Mouse (Mus musculus) limb, embryonic 14.5 days (tissue): ENCODE measurements around the gene Tvp23b. TPM values are rescaled to one million over a fixed set of nuclear protein-coding genes. Genes with fewer than 3 reads are reported as not detected.
A peak's percentile ranks its signal among the peaks of the same experiment; 100 is the strongest.

Experiments used
- ATAC-seq: fragments of 200-750 bp; cut with Nextera tagmentation; 2 replicates; pipeline ENCODE4 v1.8.0; 2017; ENCODE audit warnings: low read depth, moderate number of reproducible peaks, moderate TSS enrichment; ENCODE audit not compliant: low FRiP score
- DNase-seq: peaks from one replicate; pipeline ENCODE4 v3.0.0-alpha.2; 2015; ENCODE audit warnings: low spot score
- H3K27ac ChIP-seq: fragments of 300-500 bp; sonication (generic); replicated peaks from 2 replicates; pipeline ENCODE4 v1.5.1; 2014; ENCODE audit warnings: low read depth, mild to moderate bottlenecking, low read length, moderate library complexity, mixed read lengths
- H3K27me3 ChIP-seq: fragments of 300-500 bp; sonication (generic); 2 replicates; pipeline ENCODE4 v1.6.1; 2014; ENCODE audit warnings: low read length, mixed read lengths; ENCODE audit not compliant: control insufficient read depth, insufficient read depth
- H3K36me3 ChIP-seq: fragments of 300-500 bp; sonication (generic); 2 replicates; pipeline ENCODE4 v1.6.1; 2014; ENCODE audit warnings: mild to moderate bottlenecking, low read length, moderate library complexity, mixed read lengths; ENCODE audit not compliant: control insufficient read depth, insufficient read depth
- H3K4me1 ChIP-seq: fragments of 300-500 bp; sonication (generic); 2 replicates; pipeline ENCODE4 v1.6.1; 2014; ENCODE audit warnings: antibody characterized with exemption, low read length, mixed read lengths; ENCODE audit not compliant: control insufficient read depth, insufficient read depth
- H3K4me2 ChIP-seq: fragments of 300-500 bp; sonication (generic); replicated peaks from 2 replicates; pipeline ENCODE4 v1.6.1; 2014; ENCODE audit warnings: low read depth, mild to moderate bottlenecking, low read length, moderate library complexity; ENCODE audit not compliant: severe bottlenecking
- H3K4me3 ChIP-seq: fragments of 300-500 bp; sonication (generic); replicated peaks from 2 replicates; pipeline ENCODE4 v1.5.1; 2014; ENCODE audit warnings: low read length
- H3K9ac ChIP-seq: fragments of 300-500 bp; sonication (generic); 2 replicates; pipeline ENCODE4 v1.6.1; 2014; ENCODE audit warnings: mild to moderate bottlenecking, low read depth, low read length, moderate library complexity; ENCODE audit not compliant: severe bottlenecking
- H3K9me3 ChIP-seq: fragments of 300-500 bp; sonication (generic); 2 replicates; pipeline ENCODE4 v1.6.1; 2016; ENCODE audit warnings: low read length; ENCODE audit not compliant: control insufficient read depth
- POLR2A ChIP-seq: fragments of 200-500 bp; IDR thresholded peaks from 2 replicates; pipeline ENCODE4 v1.8.0; 2012; ENCODE audit warnings: inconsistent platforms, mild to moderate bottlenecking, moderate library complexity, borderline replicate concordance; ENCODE audit not compliant: insufficient read depth, insufficient read length; ENCODE audit errors: extremely low read depth
- WGBS: fragments of 180-500 bp; shearing (Covaris S2); extraction: QIAGEN DNeasy Blood & Tissue Kit; methylation state at CpG from one replicate; pipeline ENCODE4 v1.1.7; 2014; 5-methylcytosine and 5-hydroxymethylcytosine counted together
- polyA plus RNA-seq, 2 experiments: library from polyadenylated mRNA; depleted of rRNA in 1 of 2; stranded (reverse) in 1 of 2; unstranded in 1 of 2; fragments of >200 nt; fragmentation: Nextera tagmentation in 1 of 2; extraction: Ambion mirVana in 1 of 2; gene quantifications; 2 replicates each; pipeline versions ENCODE4 v1.2.1 to v1.2.3; 2012 to 2014

Gene Tvp23b
- polyA plus RNA-seq, 2 experiments, result 40.1 to 65.6 TPM

GRCm38 (mm10) chr11:62911362-62911761, 32.1 kb downstream of the Tvp23b start:
- ATAC-seq, result no peak
- Histone ChIP-seq H3K36me3 (no peaks in the 10 kb centered on the region), H3K9me3 (no peaks in the 10 kb centered on the region), H3K27ac (0 out of 2 replicates have a peak overlapping the region, but pooled peaks have one; percentile 39), H3K4me3 (no peak overlapping the region), H3K9ac (no peak overlapping the region), H3K27me3 (no peaks in the 10 kb centered on the region), H3K4me2 (no peak overlapping the region), H3K4me1 (peaks cover 4% of the 10 kb centered on the region; the same call in 1 of the 2 replicates)
- no peak for TF ChIP-seq POLR2A
- peak; percentile 27 for DNase-seq
- WGBS, result 51% methylated on average over 8 of the region's 8 CpGs

DNA sequence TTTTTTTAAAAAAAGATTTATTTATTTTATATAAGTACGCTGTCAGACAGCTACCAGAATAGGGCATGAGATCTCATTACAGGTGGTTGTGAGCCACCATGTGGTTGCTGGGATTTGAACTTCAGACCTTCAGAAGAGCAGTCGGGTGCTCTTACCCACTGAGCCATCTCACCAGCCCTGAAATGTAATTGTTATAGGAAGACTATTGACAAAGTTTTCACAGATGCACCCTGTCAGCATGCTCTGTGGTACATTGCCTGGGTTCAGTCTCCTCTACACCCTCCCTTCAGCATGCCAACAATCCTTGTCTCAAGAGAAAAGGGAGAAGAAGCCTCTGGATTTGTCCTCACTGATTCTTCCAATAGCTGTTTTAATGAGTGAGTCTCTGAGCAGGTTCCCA, 33.9 kb downstream of the Tvp23b start:
- Histone ChIP-seq H3K4me1 (peaks cover 4% of the 10 kb centered on the region; the same call in 1 of the 2 replicates), H3K27me3 (no peaks in the 10 kb centered on the region), H3K4me3 (no peak overlapping the region), H3K9me3 (no peaks in the 10 kb centered on the region), H3K9ac (no peak overlapping the region), H3K27ac (no peak overlapping the region), H3K4me2 (no peak overlapping the region), H3K36me3 (no peaks in the 10 kb centered on the region)
- TF ChIP-seq POLR2A, result no peak
- DNase-seq (no peak), ATAC-seq (no peak)
- WGBS, result 94% methylated on average over 2 of the region's 2 CpGs

DNA sequence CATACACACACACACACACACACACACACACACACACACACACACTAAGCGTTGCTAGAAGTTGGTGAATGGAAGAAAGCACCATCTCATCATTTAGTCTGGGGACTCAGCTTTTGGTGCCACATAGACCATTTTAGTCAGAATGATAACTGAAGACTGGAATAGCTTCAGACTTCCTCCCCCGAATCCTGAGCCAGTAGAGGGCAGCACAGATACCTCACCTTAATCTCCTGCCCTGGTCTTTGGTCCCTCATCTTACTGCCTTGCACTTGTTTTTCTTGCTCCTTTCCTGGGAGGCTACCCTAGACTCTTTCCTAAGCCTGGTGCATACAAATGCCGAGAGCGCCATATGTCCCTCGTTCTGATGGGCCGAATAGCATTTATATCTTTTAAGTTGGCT, 35.3 kb downstream of the Tvp23b start:
- ATAC-seq (no peak), DNase-seq (no peak)
- Histone ChIP-seq H3K27me3 (no peaks in the 10 kb centered on the region), H3K4me3 (no peak overlapping the region), H3K4me2 (no peak overlapping the region), H3K36me3 (no peaks in the 10 kb centered on the region), H3K9ac (no peak overlapping the region), H3K27ac (no peak overlapping the region), H3K4me1 (peaks cover 4% of the 10 kb centered on the region; the same call in 1 of the 2 replicates), H3K9me3 (0 out of 2 replicates have a peak, but pooled peaks cover 6% of the 10 kb centered on the region)
- TF ChIP-seq POLR2A, result no peak
- WGBS, result 48% methylated on average over 6 of the region's 6 CpGs

DNA sequence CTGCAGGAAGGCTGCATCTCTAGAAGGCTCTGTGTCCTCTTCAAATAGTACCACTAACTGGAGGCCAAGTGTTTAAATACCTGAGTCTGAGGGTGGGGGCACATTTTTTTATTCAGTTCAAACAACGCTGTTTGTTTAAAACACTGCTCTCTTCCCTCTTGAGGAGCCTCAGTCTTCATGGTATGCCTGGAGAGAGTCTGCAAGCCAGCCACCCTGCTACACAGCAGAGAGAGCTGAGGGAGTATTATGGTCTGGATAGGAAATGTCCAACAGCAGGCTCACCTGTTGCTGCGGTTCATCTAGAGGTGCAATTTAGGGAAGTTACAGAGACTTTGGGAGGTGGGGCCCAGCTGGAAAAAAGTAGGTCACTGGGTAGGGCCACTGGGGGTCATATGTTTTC, 36.2 kb downstream of the Tvp23b start:
- TF ChIP-seq POLR2A, result no peak

DNA sequence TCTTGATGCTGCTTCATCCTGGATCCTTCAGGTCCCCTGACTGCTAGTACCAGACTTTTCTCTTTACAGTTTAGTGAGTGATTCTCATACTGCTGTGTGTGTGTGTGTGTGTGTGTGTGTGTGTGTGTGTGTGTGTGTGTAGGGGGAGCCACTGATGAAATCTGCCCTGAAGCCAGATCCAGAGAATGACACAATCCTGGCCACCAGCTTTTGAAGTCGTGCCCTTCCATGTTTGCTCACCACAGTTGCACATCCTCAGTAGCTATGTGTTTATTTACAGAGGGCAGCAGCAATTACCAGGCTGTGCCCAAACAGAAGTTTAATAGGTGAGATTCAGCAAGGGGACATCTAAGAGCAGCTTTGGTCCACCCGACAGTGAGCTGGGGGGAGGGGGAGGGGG, 37.5 kb downstream of the Tvp23b start:
- no peak overlapping the region for H3K4me3 ChIP-seq
- H3K27ac ChIP-seq, result no peak overlapping the region
- peaks cover 6% of the 10 kb centered on the region; the same call in 1 of the 2 replicates for H3K4me1 ChIP-seq
- 19% methylated on average over 2 of the region's 2 CpGs for WGBS
- H3K9me3 ChIP-seq, result 0 out of 2 replicates have a peak, but pooled peaks cover 7% of the 10 kb centered on the region
- no peak overlapping the region for H3K4me2 ChIP-seq
- DNase-seq (no peak), ATAC-seq (no peak)
- TF ChIP-seq POLR2A, result no peak
- H3K27me3 ChIP-seq, result no peaks in the 10 kb centered on the region
- H3K9ac ChIP-seq, result no peak overlapping the region
- H3K36me3 ChIP-seq, result no peaks in the 10 kb centered on the region

More for the DNA sequence above, 36.2 kb downstream of the Tvp23b start:
- Histone ChIP-seq H3K4me2 (no peak overlapping the region), H3K4me1 (peaks cover 4% of the 10 kb centered on the region; the same call in 1 of the 2 replicates), H3K9ac (no peak overlapping the region), H3K27me3 (no peaks in the 10 kb centered on the region), H3K4me3 (no peak overlapping the region), H3K9me3 (0 out of 2 replicates have a peak, but pooled peaks cover 7% of the 10 kb centered on the region), H3K36me3 (no peaks in the 10 kb centered on the region), H3K27ac (no peak overlapping the region)
- ATAC-seq (no peak), DNase-seq (no peak)
- WGBS, result 74% methylated on average over 2 of the region's 2 CpGs
